ENCODE assay signal across 8 mouse cellular contexts in genomic region chr2:85136089-85136488, GRCm38 (mm10). TPM values are rescaled to one million over a fixed set of nuclear protein-coding genes. Genes with fewer than 3 reads are reported as not detected.
DNase-seq lines count a peak whose midpoint lies in the region; ATAC-seq lines count a peak whose summit lies in the region.

Gene Aplnr (plus strand): TSS chr2:85136225.

- WGBS in heart, embryonic 11.5 days (ENCODE audit: insufficient replicate concordance), result 13% methylated on average over 4 of the region's 4 CpGs
- WGBS in forebrain, embryonic 16.5 days, result 7% methylated on average over 4 of the region's 4 CpGs
- WGBS in intestine, embryonic 15.5 days, result 18% methylated on average over 4 of the region's 4 CpGs

- no peaks in the 10 kb centered on the region for H3K36me3 ChIP-seq in heart, embryonic 11.5 days (ENCODE audit: control insufficient read depth, insufficient read depth, low read length)
- H3K36me3 ChIP-seq in forebrain, embryonic 16.5 days (ENCODE audit: control insufficient read depth, insufficient read depth), result no peaks in the 10 kb centered on the region
- H3K36me3 ChIP-seq in intestine, embryonic 15.5 days, result no peaks in the 10 kb centered on the region

- no peak within 1 kb of the TSS for H3K4me2 ChIP-seq in heart, embryonic 11.5 days
- no peak within 1 kb of the TSS for H3K4me2 ChIP-seq in forebrain, embryonic 16.5 days (ENCODE audit: low read length)
- H3K4me2 ChIP-seq in intestine, embryonic 15.5 days (replicated peaks), result 0 out of 2 replicates have a peak within 1 kb of the TSS, but pooled peaks have one; percentile 4

- peak; percentile 41 to 61 for DNase-seq in heart, adult 18-20 months
- peak; percentile 65 for DNase-seq in lung, postnatal 25 days (ENCODE audit: low spot score)
- no peak for DNase-seq in MN1 (ENCODE audit: low spot score)
- no peak for DNase-seq in layer of hippocampus, adult 8-10 months (ENCODE audit: low spot score in 2 of 2)
- no peak for DNase-seq in layer of hippocampus, adult 9-11 months

- ATAC-seq in heart, embryonic 11.5 days (replicated peaks; ENCODE audit: insufficient number of reproducible peaks, low FRiP score, low TSS enrichment), result no peak
- ATAC-seq in forebrain, embryonic 16.5 days, result peak; percentile 49; the same call in 1 of the 2 replicates
- ATAC-seq in intestine, embryonic 15.5 days, result peak; percentile 59

- H3K9ac ChIP-seq in heart, embryonic 11.5 days (ENCODE audit: low read depth, low read length), result no peak within 1 kb of the TSS
- no peak within 1 kb of the TSS for H3K9ac ChIP-seq in forebrain, embryonic 16.5 days (replicated peaks; ENCODE audit: low read depth, low read length)
- no peak within 1 kb of the TSS for H3K9ac ChIP-seq in intestine, embryonic 15.5 days

- peaks cover 22% of the 10 kb centered on the region for H3K4me1 ChIP-seq in heart, embryonic 11.5 days (ENCODE audit: control insufficient read depth, insufficient read depth, low read length)
- no peaks in the 10 kb centered on the region for H3K4me1 ChIP-seq in forebrain, embryonic 16.5 days (replicated peaks; ENCODE audit: control insufficient read depth, insufficient read depth, low read length)
- H3K4me1 ChIP-seq in intestine, embryonic 15.5 days (replicated peaks), result peaks cover 3% of the 10 kb centered on the region

- H3K27me3 ChIP-seq in heart, embryonic 11.5 days (ENCODE audit: control insufficient read depth, insufficient read depth, low read length), result peaks cover 3% of the 10 kb centered on the region; the same call in 1 of the 2 replicates
- H3K27me3 ChIP-seq in forebrain, embryonic 16.5 days (replicated peaks; ENCODE audit: control insufficient read depth, insufficient read depth, low read length), result no peaks in the 10 kb centered on the region
- no peaks in the 10 kb centered on the region for H3K27me3 ChIP-seq in intestine, embryonic 15.5 days (replicated peaks)

- no peaks in the 10 kb centered on the region for H3K9me3 ChIP-seq in heart, embryonic 11.5 days (replicated peaks; ENCODE audit: control insufficient read depth, low read length)
- no peaks in the 10 kb centered on the region for H3K9me3 ChIP-seq in forebrain, embryonic 16.5 days (ENCODE audit: control insufficient read depth, low read length)
- no peaks in the 10 kb centered on the region for H3K9me3 ChIP-seq in intestine, embryonic 15.5 days

- no peak within 1 kb of the TSS for H3K27ac ChIP-seq in heart, embryonic 11.5 days (ENCODE audit: low read depth, low read length)
- no peak within 1 kb of the TSS for H3K27ac ChIP-seq in forebrain, embryonic 16.5 days (ENCODE audit: low read length)
- H3K27ac ChIP-seq in intestine, embryonic 15.5 days, result 0 out of 2 replicates have a peak within 1 kb of the TSS, but pooled peaks have one; percentile 13

- no peak within 1 kb of the TSS for H3K4me3 ChIP-seq in heart, embryonic 11.5 days (ENCODE audit: low read depth, low read length)
- no peak within 1 kb of the TSS for H3K4me3 ChIP-seq in forebrain, embryonic 16.5 days (replicated peaks; ENCODE audit: low read length)
- H3K4me3 ChIP-seq in intestine, embryonic 15.5 days (replicated peaks), result peak within 1 kb of the TSS; percentile 23

RNA-seq across cellular contexts. Expression of gene Aplnr, which starts in this region (rescaled TPM):
- 10 to 100 TPM in 1 of 2 experiments, 1 to 10 TPM in 1; 5.7 to 11.3 TPM for total RNA-seq in heart, adult 18-20 months (2021)
- polyA plus RNA-seq in heart, embryonic 11.5 days (2014; fragmentation: Nextera tagmentation; extraction: Ambion mirVana), result 8.9 and 9.7 TPM in 2 replicates
- polyA plus RNA-seq in forebrain, embryonic 16.5 days (2015; fragmentation: Nextera tagmentation; extraction: Ambion mirVana), result 20.7 and 34.3 TPM in 2 replicates
- 59.6 and 64.8 TPM in 2 replicates for polyA plus RNA-seq in intestine, embryonic 15.5 days (2015; fragmentation: Nextera tagmentation; extraction: Ambion mirVana)
- 1 to 10 TPM in 1 of 4 experiments, under 1 TPM in 3; 0.13 to 1.4 (median 0.59) TPM for total RNA-seq in layer of hippocampus, adult 8-10 months (2022)

Comparison
In these comparisons a context has a peak if more than half of its experiments do, and no peak if none do; other contexts are left out.
1. DNase-seq: peak in heart, adult 18-20 months (2 of 2) and lung, postnatal 25 days (single experiment); none in MN1 (single experiment), layer of hippocampus, adult 8-10 months (0 of 2) and layer of hippocampus, adult 9-11 months (single experiment).